Mouse (Mus musculus): ENCODE measurements around the gene Abca9. TPM values are rescaled to one million over a fixed set of nuclear protein-coding genes. Genes with fewer than 3 reads are reported as not detected.

The Abca9 gene
- total and polyA plus RNA-seq, 3 experiments: 0.08 to 0.13 (median 0.12) TPM

DNA sequence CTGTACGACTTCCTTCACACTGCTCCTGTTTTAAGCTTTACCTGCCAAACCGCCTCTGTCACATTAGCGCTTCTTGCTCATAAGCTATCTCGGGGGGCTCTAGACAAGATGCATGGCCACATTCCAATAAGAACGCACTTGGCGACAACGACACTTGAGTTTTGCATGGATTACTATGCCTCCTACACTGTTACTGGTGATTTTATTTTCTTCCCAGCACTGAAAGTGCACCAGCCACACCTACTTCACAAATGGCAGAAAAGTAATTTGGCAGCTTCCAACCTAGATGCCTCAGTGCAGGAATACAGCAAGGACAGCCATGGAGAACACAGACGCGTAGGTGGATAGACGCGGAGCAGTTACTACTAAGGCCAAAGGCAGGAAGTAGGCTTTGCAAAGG is 12.0 kb downstream of the Abca9 start:
- TF ChIP-seq JUND (conservative IDR thresholded peaks at IDR 0.05; ENCODE audit: low read depth, low read length) (no peak), TBP (conservative IDR thresholded peaks at IDR 0.05; ENCODE audit: low read depth, low read length) (no peak), UBTF (IDR thresholded peaks at IDR 0.05; ENCODE audit: low read depth, low read length) (no peak), POLR2A (IDR thresholded peaks at IDR 0.05; ENCODE audit: low read depth, low read length) (no peak), ETS1 (conservative IDR thresholded peaks at IDR 0.05; ENCODE audit: low read depth, low read length) (no peak), BHLHE40 (IDR thresholded peaks at IDR 0.05; ENCODE audit: low read depth, low read length) (no peak), MAZ (IDR thresholded peaks at IDR 0.05; ENCODE audit: low read depth, low read length) (no peak), ZC3H11A (IDR thresholded peaks at IDR 0.05; ENCODE audit: low read depth, low read length) (no peak), EP300 (IDR thresholded peaks at IDR 0.05; ENCODE audit: low read length) (no peak), POLR2AphosphoS2 (IDR thresholded peaks at IDR 0.05; ENCODE audit: low read depth, low read length) (no peak), SIN3A (IDR thresholded peaks at IDR 0.05; ENCODE audit: low read length) (no peak), USF2 (conservative IDR thresholded peaks at IDR 0.05; ENCODE audit: low read depth, low read length) (no peak), PAX5 (IDR thresholded peaks at IDR 0.05; ENCODE audit: low read length) (no peak), MEF2A (IDR thresholded peaks at IDR 0.05; ENCODE audit: borderline replicate concordance, low read depth, low read length) (no peak), NRF1 (IDR thresholded peaks at IDR 0.05; ENCODE audit: low read depth, low read length) (no peak), MAX (IDR thresholded peaks at IDR 0.05; ENCODE audit: low read length) (no peak), JUN (IDR thresholded peaks at IDR 0.05; ENCODE audit: insufficient read depth, low read depth, low read length) (no peak), RCOR1 (conservative IDR thresholded peaks at IDR 0.05; ENCODE audit: low read depth, low read length) (no peak), E2F4 (IDR thresholded peaks at IDR 0.05; ENCODE audit: insufficient replicate concordance, low read depth, low read length) (no peak)
- dilution Hi-C loops (cut with MboI; ENCODE audit: extremely low pct_ligation_motif_present, extremely low pct_unique_long_range_greater_than_20kb, low sequenced_read_pairs) (no loop called here), in situ Hi-C loops (cut with MboI; ENCODE audit: low pct_ligation_motif_present, low pct_unique_long_range_greater_than_20kb, low sequenced_read_pairs) (no loop called here)

DNA sequence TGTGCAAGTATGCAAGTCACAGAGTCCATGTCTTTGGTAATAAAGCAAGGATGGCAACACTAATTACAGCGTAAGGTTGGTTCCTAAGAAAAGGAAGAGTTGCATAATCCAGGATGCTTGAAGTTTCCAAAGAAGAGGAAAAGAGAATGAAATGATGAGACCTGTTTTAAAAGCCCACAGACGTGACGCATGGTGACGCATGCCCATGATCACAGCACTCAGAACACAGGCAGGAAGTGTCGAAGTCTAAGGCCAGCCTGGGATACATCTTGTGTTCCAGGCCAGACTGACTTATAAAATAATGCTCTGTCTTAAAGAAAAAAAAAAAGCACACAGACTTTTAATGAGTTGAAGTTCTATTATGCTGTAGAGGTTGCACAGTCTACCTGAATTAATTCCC is 20.4 kb downstream of the Abca9 start:
- in situ Hi-C loops (cut with MboI; ENCODE audit: low pct_ligation_motif_present, low pct_unique_long_range_greater_than_20kb, low sequenced_read_pairs): no loop called here
- Histone ChIP-seq H3K4me3 (replicated peaks in 1 of 3; ENCODE audit: low read depth in 2 of 3, low read length in 2 of 3, poor library complexity in 1 of 3) (no peak overlapping the region), H3K9ac (ENCODE audit: insufficient read depth, low read depth) (no peak overlapping the region), H3K79me2 (replicated peaks; ENCODE audit: control insufficient read depth, extremely low read depth, insufficient read depth, poor library complexity, severe bottlenecking) (no peaks in the 10 kb centered on the region), H3K9me3 (replicated peaks; ENCODE audit: low read length) (no peaks in the 10 kb centered on the region), H3K4me1 (ENCODE audit: control insufficient read depth in 1 of 2, insufficient read depth in 2 of 2) (peaks cover 4 to 15% of the 10 kb centered on the region in 2 experiments; a peak in 3 of 4 replicates), H3K27ac (ENCODE audit: insufficient read depth, low read depth) (no peak overlapping the region), H3K36me3 (replicated peaks in 1 of 2; ENCODE audit: control insufficient read depth in 1 of 2, insufficient read depth in 1 of 2, low read length in 1 of 2) (no peaks in the 10 kb centered on the region), H3K4me2 (ENCODE audit: insufficient read depth, low read depth, poor library complexity, severe bottlenecking) (no peak overlapping the region), H3K27me3 (replicated peaks) (no peaks in the 10 kb centered on the region)
- DNase-seq (ENCODE audit: extremely low read depth): no peak
- TF ChIP-seq USF2 (conservative IDR thresholded peaks at IDR 0.05; ENCODE audit: low read depth, low read length) (no peak), CHD1 (IDR thresholded peaks at IDR 0.05; ENCODE audit: low read depth, low read length) (no peak), SMC3 (IDR thresholded peaks at IDR 0.05; ENCODE audit: low read depth, low read length) (no peak), CTCF (conservative IDR thresholded peaks at IDR 0.05 in 1 of 2, IDR thresholded peaks at IDR 0.05 in 1 of 2; ENCODE audit: low read depth in 2 of 2, low read length in 2 of 2) (no peak), RAD21 (IDR thresholded peaks at IDR 0.05; ENCODE audit: low read depth, low read length) (no peak), MXI1 (IDR thresholded peaks at IDR 0.05; ENCODE audit: low read depth, low read length) (no peak), EP300 (IDR thresholded peaks at IDR 0.05; ENCODE audit: low read length) (no peak), TCF12 (IDR thresholded peaks at IDR 0.05; ENCODE audit: low read depth, low read length) (no peak), ELF1 (IDR thresholded peaks at IDR 0.05; ENCODE audit: low read depth, low read length) (no peak), RCOR1 (conservative IDR thresholded peaks at IDR 0.05; ENCODE audit: low read depth, low read length) (no peak), ZNF384 (IDR thresholded peaks at IDR 0.05; ENCODE audit: low read depth, low read length) (no peak), POLR2A (IDR thresholded peaks at IDR 0.05; ENCODE audit: low read depth, low read length) (no peak), BHLHE40 (IDR thresholded peaks at IDR 0.05; ENCODE audit: low read depth, low read length) (no peak), TBP (conservative IDR thresholded peaks at IDR 0.05; ENCODE audit: low read depth, low read length) (no peak), KAT2A (IDR thresholded peaks at IDR 0.05; ENCODE audit: insufficient replicate concordance, low read length) (no peak), USF1 (IDR thresholded peaks at IDR 0.05; ENCODE audit: low read depth, low read length) (no peak)
- dilution Hi-C loops (cut with MboI; ENCODE audit: extremely low pct_ligation_motif_present, extremely low pct_unique_long_range_greater_than_20kb, low sequenced_read_pairs): no loop called here

More for the DNA sequence above, 12.0 kb downstream of the Abca9 start:
- H3K27me3 ChIP-seq (replicated peaks): no peaks in the 10 kb centered on the region
- H3K9me3 ChIP-seq (replicated peaks; ENCODE audit: low read length): no peaks in the 10 kb centered on the region
- no peaks in the 10 kb centered on the region for H3K79me2 ChIP-seq (replicated peaks; ENCODE audit: control insufficient read depth, extremely low read depth, insufficient read depth, poor library complexity, severe bottlenecking)
- no peaks in the 10 kb centered on the region for H3K36me3 ChIP-seq (replicated peaks in 1 of 2; ENCODE audit: control insufficient read depth in 1 of 2, insufficient read depth in 1 of 2, low read length in 1 of 2)
- DNase-seq (ENCODE audit: extremely low read depth): no peak
- no peak overlapping the region for H3K9ac ChIP-seq (ENCODE audit: insufficient read depth, low read depth)
- H3K4me3 ChIP-seq (replicated peaks in 1 of 3; ENCODE audit: low read depth in 2 of 3, low read length in 2 of 3, poor library complexity in 1 of 3): no peak overlapping the region
- H3K27ac ChIP-seq (ENCODE audit: insufficient read depth, low read depth): no peak overlapping the region
- no peak overlapping the region for H3K4me2 ChIP-seq (ENCODE audit: insufficient read depth, low read depth, poor library complexity, severe bottlenecking)
- no peaks in the 10 kb centered on the region for H3K4me1 ChIP-seq (ENCODE audit: control insufficient read depth in 1 of 2, insufficient read depth in 2 of 2)
